Mouse (Mus musculus): ENCODE measurements around the gene Cad. TPM values are rescaled to one million over a fixed set of nuclear protein-coding genes. Genes with fewer than 3 reads are reported as not detected.

Cad gene
- polyA plus RNA-seq, 1 experiment from 2014 or later = 26.3 TPM

DNA sequence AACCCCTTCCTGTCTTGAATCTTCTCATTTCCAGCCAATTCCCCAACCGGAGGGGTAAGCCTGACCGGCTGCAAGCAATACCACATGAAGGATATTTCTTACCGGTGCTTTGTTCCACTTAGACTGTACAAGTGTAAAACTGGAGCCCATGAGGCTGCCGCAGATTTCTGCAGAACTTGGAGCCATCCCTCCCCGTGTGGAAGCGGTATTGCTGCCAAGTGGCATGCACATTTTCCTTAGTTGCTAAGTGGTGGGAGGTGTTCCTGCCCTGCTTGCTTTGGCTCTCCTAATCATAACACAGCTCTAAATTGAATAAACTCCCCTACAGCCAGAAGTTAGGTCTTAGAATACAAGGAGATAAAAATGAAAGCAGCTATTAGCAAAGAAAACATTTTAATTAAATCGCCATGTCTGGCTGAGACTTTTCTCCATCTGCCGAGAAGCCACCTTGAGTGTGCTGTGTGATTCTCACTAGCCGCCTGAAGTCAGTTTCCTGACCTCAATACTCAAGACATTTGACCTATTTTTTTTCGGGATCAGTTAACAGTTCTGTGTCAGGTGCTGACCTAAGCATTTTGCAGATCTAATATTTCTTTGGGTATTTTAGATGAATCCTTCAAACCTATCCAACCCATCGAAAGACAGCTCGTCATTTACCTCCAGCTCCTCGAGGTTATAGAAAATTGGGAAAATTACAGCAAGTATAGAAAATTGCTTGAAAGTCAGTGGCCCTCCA, 25.6 kb downstream of the Cad start:
- ATAC-seq (ENCODE audit: insufficient number of reproducible peaks, insufficient read depth, low FRiP score, low read depth) = no peak
- H3K4me3 ChIP-seq (ENCODE audit: low read depth, low read length) = no peak overlapping the region
- 71% methylated on average over 13 of the region's 13 CpGs for WGBS

DNA sequence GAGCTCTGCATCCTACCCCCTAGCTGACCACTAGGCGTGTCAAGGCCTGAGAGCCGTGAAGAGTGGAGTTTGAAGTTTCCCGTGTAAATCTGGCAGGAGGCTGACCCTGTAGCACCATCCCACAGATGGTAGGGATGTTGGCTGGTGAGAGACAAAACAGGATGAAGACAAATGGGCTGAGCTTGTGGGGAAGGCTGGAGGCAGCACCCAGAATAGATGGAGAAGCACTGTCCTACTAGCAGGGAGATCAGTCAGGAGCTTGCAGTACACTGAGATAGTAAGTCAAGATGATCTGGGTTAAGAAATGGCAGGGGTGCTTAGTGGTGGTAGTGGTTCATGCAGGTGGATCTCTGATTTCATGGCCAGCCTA, 26.2 kb downstream of the Cad start:
- Histone ChIP-seq H3K36me3 (ENCODE audit: control insufficient read depth, insufficient read depth, low read length) (peaks cover 25% of the 10 kb centered on the region), H3K4me3 (ENCODE audit: low read depth, low read length) (no peak overlapping the region), H3K9me3 (ENCODE audit: control insufficient read depth, low read depth, low read length) (no peaks in the 10 kb centered on the region), H3K27me3 (ENCODE audit: control insufficient read depth, insufficient read depth, low read length) (no peaks in the 10 kb centered on the region), H3K4me1 (ENCODE audit: control insufficient read depth, insufficient read depth, low read length) (no peaks in the 10 kb centered on the region), H3K4me2 (replicated peaks; ENCODE audit: low read depth, low read length) (no peak overlapping the region), H3K9ac (replicated peaks; ENCODE audit: low read depth, low read length) (no peak overlapping the region), H3K27ac (ENCODE audit: low read length) (no peak overlapping the region)
- no peak for ATAC-seq (ENCODE audit: insufficient number of reproducible peaks, insufficient read depth, low FRiP score, low read depth)
- 57% methylated on average over 3 of the region's 3 CpGs for WGBS

More for the DNA sequence above, 25.6 kb downstream of the Cad start:
- H3K27ac ChIP-seq (ENCODE audit: low read length) = no peak overlapping the region
- H3K27me3 ChIP-seq (ENCODE audit: control insufficient read depth, insufficient read depth, low read length) = no peaks in the 10 kb centered on the region
- H3K4me2 ChIP-seq (replicated peaks; ENCODE audit: low read depth, low read length) = no peak overlapping the region
- H3K9me3 ChIP-seq (ENCODE audit: control insufficient read depth, low read depth, low read length) = no peaks in the 10 kb centered on the region
- H3K36me3 ChIP-seq (ENCODE audit: control insufficient read depth, insufficient read depth, low read length) = peaks cover 28% of the 10 kb centered on the region
- no peak overlapping the region for H3K9ac ChIP-seq (replicated peaks; ENCODE audit: low read depth, low read length)
- H3K4me1 ChIP-seq (ENCODE audit: control insufficient read depth, insufficient read depth, low read length) = no peaks in the 10 kb centered on the region

DNA sequence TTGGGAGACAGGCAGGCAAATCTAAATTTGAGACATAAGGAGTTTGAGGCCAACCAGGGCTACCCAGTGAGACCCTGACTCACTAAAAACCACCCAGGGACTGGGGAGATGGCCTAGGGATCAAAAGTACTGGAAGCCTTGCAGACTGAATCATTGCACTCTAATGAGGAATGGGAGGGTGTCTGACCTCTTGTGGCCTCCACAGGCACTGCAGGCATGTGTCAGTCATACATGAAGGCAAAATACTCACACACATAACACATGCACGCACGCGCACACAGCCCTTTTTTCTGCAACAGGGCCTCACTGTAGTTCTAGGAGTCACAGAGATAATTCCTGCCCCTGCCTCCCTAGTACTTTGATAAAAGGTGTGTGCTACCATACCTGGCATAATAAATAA, 26.8 kb downstream of the Cad start:
- WGBS = 80% methylated on average over 3 of the region's 3 CpGs
- no peak overlapping the region for H3K9ac ChIP-seq (replicated peaks; ENCODE audit: low read depth, low read length)

DNA sequence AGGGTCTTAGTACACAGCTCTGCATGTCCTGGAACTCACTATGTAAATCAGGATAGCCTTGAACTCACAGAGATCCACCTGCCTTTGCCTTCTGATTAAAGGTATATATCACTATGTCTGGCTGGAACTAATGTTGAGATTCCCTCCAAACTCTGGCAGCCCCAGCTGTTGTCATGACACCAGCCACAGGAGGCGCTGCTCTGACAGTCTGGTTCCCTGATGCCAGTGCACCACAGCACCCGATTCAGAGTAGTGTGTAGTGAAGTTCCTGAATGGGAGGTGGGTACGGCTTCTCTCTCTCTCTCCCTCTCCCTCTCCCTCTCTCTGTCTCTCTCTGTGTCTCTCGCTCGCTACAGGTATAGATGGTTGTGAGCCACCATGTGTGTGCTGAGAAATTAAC, 27.8 kb downstream of the Cad start:
- Histone ChIP-seq H3K4me1 (ENCODE audit: control insufficient read depth, insufficient read depth, low read length) (no peaks in the 10 kb centered on the region), H3K36me3 (ENCODE audit: control insufficient read depth, insufficient read depth, low read length) (peaks cover 15% of the 10 kb centered on the region), H3K9ac (replicated peaks; ENCODE audit: low read depth, low read length) (no peak overlapping the region), H3K9me3 (ENCODE audit: control insufficient read depth, low read depth, low read length) (no peaks in the 10 kb centered on the region), H3K4me2 (replicated peaks; ENCODE audit: low read depth, low read length) (no peak overlapping the region), H3K4me3 (ENCODE audit: low read depth, low read length) (no peak overlapping the region), H3K27me3 (ENCODE audit: control insufficient read depth, insufficient read depth, low read length) (no peaks in the 10 kb centered on the region), H3K27ac (ENCODE audit: low read length) (no peak overlapping the region)
- ATAC-seq (ENCODE audit: insufficient number of reproducible peaks, insufficient read depth, low FRiP score, low read depth) = no peak
- 33% methylated on average over 5 of the region's 5 CpGs for WGBS

More for the DNA sequence above, 26.8 kb downstream of the Cad start:
- no peaks in the 10 kb centered on the region for H3K27me3 ChIP-seq (ENCODE audit: control insufficient read depth, insufficient read depth, low read length)
- no peaks in the 10 kb centered on the region for H3K4me1 ChIP-seq (ENCODE audit: control insufficient read depth, insufficient read depth, low read length)
- no peak overlapping the region for H3K4me2 ChIP-seq (replicated peaks; ENCODE audit: low read depth, low read length)
- no peak overlapping the region for H3K27ac ChIP-seq (ENCODE audit: low read length)
- H3K9me3 ChIP-seq (ENCODE audit: control insufficient read depth, low read depth, low read length) = no peaks in the 10 kb centered on the region
- peaks cover 20% of the 10 kb centered on the region for H3K36me3 ChIP-seq (ENCODE audit: control insufficient read depth, insufficient read depth, low read length)
- no peak overlapping the region for H3K4me3 ChIP-seq (ENCODE audit: low read depth, low read length)
- ATAC-seq (ENCODE audit: insufficient number of reproducible peaks, insufficient read depth, low FRiP score, low read depth) = no peak

DNA sequence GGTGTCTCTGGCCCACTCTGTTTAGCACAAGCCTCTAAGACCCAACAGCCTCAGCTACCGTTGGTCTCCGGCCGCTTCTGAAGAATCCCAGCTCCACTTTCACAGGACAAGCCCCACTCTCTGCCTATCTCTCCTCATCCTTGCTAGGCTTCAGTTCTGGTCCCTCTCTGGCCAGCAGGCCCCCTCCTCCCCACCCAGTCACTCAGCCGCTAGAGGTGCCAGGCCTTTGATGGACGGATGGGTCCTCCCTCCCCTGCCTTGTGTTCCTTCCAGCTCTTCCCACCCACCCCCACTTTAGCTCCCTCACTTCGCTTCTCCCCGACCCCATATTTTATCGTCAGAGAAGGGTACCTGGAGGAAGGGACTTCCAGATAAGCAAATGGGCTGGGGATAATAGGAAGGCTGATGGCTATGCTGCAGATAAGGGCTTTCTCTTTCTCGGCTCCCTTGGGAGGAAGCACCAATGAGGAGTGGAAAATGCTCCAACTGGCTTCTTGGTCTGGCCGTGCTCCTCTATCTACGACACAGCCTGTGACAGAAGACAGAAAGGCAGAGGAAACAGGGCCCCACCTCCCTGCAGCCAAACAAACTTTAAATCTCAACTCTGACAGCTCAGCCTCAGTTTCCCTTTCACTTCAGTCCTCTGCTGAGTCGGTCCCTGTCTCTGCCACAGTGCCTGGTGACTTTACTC, 28.5 kb downstream of the Cad start:
- ATAC-seq (ENCODE audit: insufficient number of reproducible peaks, insufficient read depth, low FRiP score, low read depth) = no peak
- H3K9ac ChIP-seq (replicated peaks; ENCODE audit: low read depth, low read length) = no peak overlapping the region
- no peaks in the 10 kb centered on the region for H3K9me3 ChIP-seq (ENCODE audit: control insufficient read depth, low read depth, low read length)
- H3K36me3 ChIP-seq (ENCODE audit: control insufficient read depth, insufficient read depth, low read length) = peaks cover 8% of the 10 kb centered on the region
- 18% methylated on average over 12 of the region's 12 CpGs for WGBS
- H3K27ac ChIP-seq (ENCODE audit: low read length) = no peak overlapping the region
- H3K27me3 ChIP-seq (ENCODE audit: control insufficient read depth, insufficient read depth, low read length) = 0 out of 2 replicates have a peak, but pooled peaks cover under 1% of the 10 kb centered on the region
- no peaks in the 10 kb centered on the region for H3K4me1 ChIP-seq (ENCODE audit: control insufficient read depth, insufficient read depth, low read length)
- H3K4me2 ChIP-seq (replicated peaks; ENCODE audit: low read depth, low read length) = no peak overlapping the region
- H3K4me3 ChIP-seq (ENCODE audit: low read depth, low read length) = no peak overlapping the region

DNA sequence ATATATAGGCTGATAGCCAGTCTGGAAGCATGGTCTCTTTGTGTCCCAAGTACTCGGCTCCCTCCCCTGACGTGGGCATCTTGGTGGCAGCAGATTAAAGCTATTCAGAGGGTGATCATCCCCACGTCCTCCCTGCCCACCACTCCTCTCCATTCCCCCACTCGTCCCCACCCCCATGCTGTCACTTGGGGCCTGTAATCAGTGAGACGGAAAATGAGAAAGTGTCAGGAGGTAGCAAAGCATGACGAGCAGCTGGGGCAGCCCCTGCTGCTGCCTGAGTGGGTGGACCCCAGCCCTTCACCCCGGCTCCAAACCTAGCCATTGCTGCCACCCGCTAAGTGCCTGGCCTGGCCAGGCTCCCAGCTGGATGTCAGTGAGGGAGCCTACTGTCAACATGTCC, 29.4 kb downstream of the Cad start:
- H3K27me3 ChIP-seq (ENCODE audit: control insufficient read depth, insufficient read depth, low read length) = 0 out of 2 replicates have a peak, but pooled peaks cover 2% of the 10 kb centered on the region
- no peaks in the 10 kb centered on the region; the same call in 1 of the 2 replicates for H3K36me3 ChIP-seq (ENCODE audit: control insufficient read depth, insufficient read depth, low read length)
- H3K4me2 ChIP-seq (replicated peaks; ENCODE audit: low read depth, low read length) = no peak overlapping the region
- H3K9ac ChIP-seq (replicated peaks; ENCODE audit: low read depth, low read length) = no peak overlapping the region
- H3K27ac ChIP-seq (ENCODE audit: low read length) = no peak overlapping the region
- ATAC-seq (ENCODE audit: insufficient number of reproducible peaks, insufficient read depth, low FRiP score, low read depth) = no peak
- H3K9me3 ChIP-seq (ENCODE audit: control insufficient read depth, low read depth, low read length) = no peaks in the 10 kb centered on the region
- H3K4me1 ChIP-seq (ENCODE audit: control insufficient read depth, insufficient read depth, low read length) = no peaks in the 10 kb centered on the region
- no peak overlapping the region for H3K4me3 ChIP-seq (ENCODE audit: low read depth, low read length)
- WGBS = 17% methylated on average over 8 of the region's 8 CpGs

DNA sequence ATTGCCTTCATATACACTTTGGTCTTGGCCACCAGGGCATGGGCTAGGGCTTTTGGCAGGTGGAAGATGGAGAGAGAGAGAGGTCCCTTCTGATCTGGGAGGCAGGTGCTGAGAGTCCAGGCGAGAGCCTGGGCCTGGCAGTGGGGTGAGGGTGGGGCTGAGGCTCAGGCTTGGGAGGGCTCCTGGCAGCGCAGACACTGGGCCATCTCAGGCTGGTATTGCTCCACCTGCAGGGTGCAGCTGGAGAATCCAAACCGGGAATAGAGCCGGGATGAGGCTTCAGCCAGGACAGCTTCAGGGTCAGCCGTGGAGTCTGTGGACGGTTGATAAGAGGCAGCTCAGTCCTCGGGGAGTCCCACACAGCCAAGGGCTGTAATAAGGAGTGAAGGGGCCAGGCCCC, 32.0 kb downstream of the Cad start:
- no peaks in the 10 kb centered on the region for H3K36me3 ChIP-seq (ENCODE audit: control insufficient read depth, insufficient read depth, low read length)
- ATAC-seq (ENCODE audit: insufficient number of reproducible peaks, insufficient read depth, low FRiP score, low read depth) = no peak
- WGBS = 32% methylated on average over 7 of the region's 7 CpGs

DNA sequence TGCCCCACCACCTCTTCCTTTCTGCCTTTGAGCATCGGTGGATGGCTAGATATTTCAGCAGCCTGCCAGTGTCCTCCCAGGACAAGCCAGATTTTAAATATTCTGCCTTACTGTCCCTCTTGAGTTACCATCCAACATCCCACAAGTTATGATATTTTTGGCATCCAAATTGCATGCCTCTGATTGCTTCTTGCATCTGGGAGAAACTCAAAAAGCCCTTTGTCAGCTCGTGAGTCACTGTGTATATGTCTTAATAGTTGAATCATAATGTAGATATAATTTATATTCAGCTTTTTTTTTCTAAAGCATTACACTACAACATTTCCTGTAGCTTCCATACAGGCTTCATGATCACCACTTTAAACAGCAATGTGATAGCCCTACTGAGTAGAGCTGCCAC, 32.6 kb downstream of the Cad start:
- ATAC-seq (ENCODE audit: insufficient number of reproducible peaks, insufficient read depth, low FRiP score, low read depth) = no peak
- no peak overlapping the region for H3K9ac ChIP-seq (replicated peaks; ENCODE audit: low read depth, low read length)
- H3K36me3 ChIP-seq (ENCODE audit: control insufficient read depth, insufficient read depth, low read length) = no peaks in the 10 kb centered on the region
- H3K4me3 ChIP-seq (ENCODE audit: low read depth, low read length) = no peak overlapping the region
- peaks cover 23% of the 10 kb centered on the region for H3K27me3 ChIP-seq (ENCODE audit: control insufficient read depth, insufficient read depth, low read length)
- no peak overlapping the region for H3K27ac ChIP-seq (ENCODE audit: low read length)
- 61% methylated on average over 2 of the region's 2 CpGs for WGBS
- no peaks in the 10 kb centered on the region for H3K4me1 ChIP-seq (ENCODE audit: control insufficient read depth, insufficient read depth, low read length)
- no peaks in the 10 kb centered on the region for H3K9me3 ChIP-seq (ENCODE audit: control insufficient read depth, low read depth, low read length)
- no peak overlapping the region for H3K4me2 ChIP-seq (replicated peaks; ENCODE audit: low read depth, low read length)

More for the DNA sequence above, 32.0 kb downstream of the Cad start:
- no peaks in the 10 kb centered on the region for H3K9me3 ChIP-seq (ENCODE audit: control insufficient read depth, low read depth, low read length)
- no peak overlapping the region for H3K4me2 ChIP-seq (replicated peaks; ENCODE audit: low read depth, low read length)
- H3K27me3 ChIP-seq (ENCODE audit: control insufficient read depth, insufficient read depth, low read length) = peaks cover 18% of the 10 kb centered on the region
- no peak overlapping the region for H3K9ac ChIP-seq (replicated peaks; ENCODE audit: low read depth, low read length)
- H3K4me3 ChIP-seq (ENCODE audit: low read depth, low read length) = no peak overlapping the region
- no peaks in the 10 kb centered on the region for H3K4me1 ChIP-seq (ENCODE audit: control insufficient read depth, insufficient read depth, low read length)
- no peak overlapping the region for H3K27ac ChIP-seq (ENCODE audit: low read length)
